Mouse (Mus musculus) limb, embryonic 14.5 days (tissue): ENCODE data around the gene Evi2a. TPM values are rescaled to one million over a fixed set of nuclear protein-coding genes. Genes with fewer than 3 reads are reported as not detected.

Experiments
- ATAC-seq: fragments of 200-750 bp; cut with Nextera tagmentation; 2 replicates; pipeline ENCODE4 v1.8.0; 2017; ENCODE audit warnings: low read depth, moderate number of reproducible peaks, moderate TSS enrichment; ENCODE audit not compliant: low FRiP score
- DNase-seq: peaks from one replicate; pipeline ENCODE4 v3.0.0-alpha.2; 2015; ENCODE audit warnings: low spot score
- H3K27ac ChIP-seq: fragments of 300-500 bp; sonication (generic); replicated peaks from 2 replicates; pipeline ENCODE4 v1.5.1; 2014; ENCODE audit warnings: low read depth, mild to moderate bottlenecking, low read length, moderate library complexity, mixed read lengths
- H3K27me3 ChIP-seq: fragments of 300-500 bp; sonication (generic); 2 replicates; pipeline ENCODE4 v1.6.1; 2014; ENCODE audit warnings: low read length, mixed read lengths; ENCODE audit not compliant: control insufficient read depth, insufficient read depth
- H3K36me3 ChIP-seq: fragments of 300-500 bp; sonication (generic); 2 replicates; pipeline ENCODE4 v1.6.1; 2014; ENCODE audit warnings: mild to moderate bottlenecking, low read length, moderate library complexity, mixed read lengths; ENCODE audit not compliant: control insufficient read depth, insufficient read depth
- H3K4me1 ChIP-seq: fragments of 300-500 bp; sonication (generic); 2 replicates; pipeline ENCODE4 v1.6.1; 2014; ENCODE audit warnings: antibody characterized with exemption, low read length, mixed read lengths; ENCODE audit not compliant: control insufficient read depth, insufficient read depth
- H3K4me2 ChIP-seq: fragments of 300-500 bp; sonication (generic); replicated peaks from 2 replicates; pipeline ENCODE4 v1.6.1; 2014; ENCODE audit warnings: low read depth, mild to moderate bottlenecking, low read length, moderate library complexity; ENCODE audit not compliant: severe bottlenecking
- H3K4me3 ChIP-seq: fragments of 300-500 bp; sonication (generic); replicated peaks from 2 replicates; pipeline ENCODE4 v1.5.1; 2014; ENCODE audit warnings: low read length
- H3K9ac ChIP-seq: fragments of 300-500 bp; sonication (generic); 2 replicates; pipeline ENCODE4 v1.6.1; 2014; ENCODE audit warnings: mild to moderate bottlenecking, low read depth, low read length, moderate library complexity; ENCODE audit not compliant: severe bottlenecking
- H3K9me3 ChIP-seq: fragments of 300-500 bp; sonication (generic); 2 replicates; pipeline ENCODE4 v1.6.1; 2016; ENCODE audit warnings: low read length; ENCODE audit not compliant: control insufficient read depth
- POLR2A ChIP-seq: fragments of 200-500 bp; IDR thresholded peaks from 2 replicates; pipeline ENCODE4 v1.8.0; 2012; ENCODE audit warnings: inconsistent platforms, mild to moderate bottlenecking, moderate library complexity, borderline replicate concordance; ENCODE audit not compliant: insufficient read depth, insufficient read length; ENCODE audit errors: extremely low read depth
- WGBS: fragments of 180-500 bp; shearing (Covaris S2); extraction: QIAGEN DNeasy Blood & Tissue Kit; methylation state at CpG from one replicate; pipeline ENCODE4 v1.1.7; 2014; 5-methylcytosine and 5-hydroxymethylcytosine counted together
- polyA plus RNA-seq, 2 experiments: library from polyadenylated mRNA; depleted of rRNA in 1 of 2; stranded (reverse) in 1 of 2; unstranded in 1 of 2; fragments of >200 nt; fragmentation: Nextera tagmentation in 1 of 2; extraction: Ambion mirVana in 1 of 2; gene quantifications; 2 replicates each; pipeline versions ENCODE4 v1.2.1 to v1.2.3; 2012 to 2014

Gene Evi2a
- polyA plus RNA-seq, 2 experiments = 5.8 to 6.0 TPM

- Histone ChIP-seq H3K9ac (no peak overlapping the region), H3K4me2 (no peak overlapping the region), H3K4me3 (no peak overlapping the region), H3K27ac (no peak overlapping the region), H3K36me3 (peaks cover 12% of the 10 kb centered on the region), H3K27me3 (no peaks in the 10 kb centered on the region), H3K9me3 (no peaks in the 10 kb centered on the region), H3K4me1 (no peaks in the 10 kb centered on the region)
- DNase-seq (no peak), ATAC-seq (no peak)
- WGBS = 76% methylated on average over 7 of the region's 7 CpGs
- TF ChIP-seq POLR2A = no peak
These were observed 46.4 kb downstream of the Evi2a start for GRCm38 (mm10) chr11:79483876-79484528.

- WGBS = 93% methylated on average over 6 of the region's 6 CpGs
- peaks cover 10% of the 10 kb centered on the region for H3K36me3 ChIP-seq
- no peak overlapping the region for H3K9ac ChIP-seq
- no peaks in the 10 kb centered on the region for H3K9me3 ChIP-seq
- no peak overlapping the region for H3K4me3 ChIP-seq
- H3K27ac ChIP-seq = no peak overlapping the region
- H3K4me1 ChIP-seq = no peaks in the 10 kb centered on the region
- ATAC-seq (no peak), DNase-seq (no peak)
- no peaks in the 10 kb centered on the region for H3K27me3 ChIP-seq
- no peak overlapping the region for H3K4me2 ChIP-seq
- TF ChIP-seq POLR2A = no peak
These were observed 47.0 kb downstream of the Evi2a start for GRCm38 (mm10) chr11:79483392-79483791.

Other genes starting within 250 kb of the Evi2a start
- gene Gm9964, start 233.7 kb downstream of the Evi2a start, polyA plus RNA-seq (2012; rRNA removed) = not detected in 2 replicates
- not detected in 2 replicates for gene Gm9964, start 233.7 kb downstream of the Evi2a start, polyA plus RNA-seq (2014; fragmentation: Nextera tagmentation; extraction: Ambion mirVana)
- 21.7 and 25.2 TPM in 2 replicates for gene Nf1, start 190.9 kb downstream of the Evi2a start, polyA plus RNA-seq (2012; rRNA removed)
- 10.8 and 12.1 TPM in 2 replicates for gene Nf1, start 190.9 kb downstream of the Evi2a start, polyA plus RNA-seq (2014; fragmentation: Nextera tagmentation; extraction: Ambion mirVana)
- 0.03 TPM in 1 of 2 replicates, not detected in the other for gene Omg, start 26.5 kb downstream of the Evi2a start, polyA plus RNA-seq (2012; rRNA removed)
- 0.26 and 0.40 TPM in 2 replicates for gene Omg, start 26.5 kb downstream of the Evi2a start, polyA plus RNA-seq (2014; fragmentation: Nextera tagmentation; extraction: Ambion mirVana)
- gene Evi2b, start 6.8 kb downstream of the Evi2a start, polyA plus RNA-seq (2012; rRNA removed) = 4.6 and 4.9 TPM in 2 replicates
- gene Evi2b, start 6.8 kb downstream of the Evi2a start, polyA plus RNA-seq (2014; fragmentation: Nextera tagmentation; extraction: Ambion mirVana) = 2.2 and 2.5 TPM in 2 replicates
- gene Evi2, start within 50 bp of the Evi2a start, polyA plus RNA-seq (2012; rRNA removed) = 0.13 and 0.16 TPM in 2 replicates
- 0.84 and 1.1 TPM in 2 replicates for gene Evi2, start within 50 bp of the Evi2a start, polyA plus RNA-seq (2014; fragmentation: Nextera tagmentation; extraction: Ambion mirVana)
- 16.4 and 23.3 TPM in 2 replicates for gene Rab11fip4, start 60.6 kb upstream of the Evi2a start, polyA plus RNA-seq (2012; rRNA removed)
- 7.4 and 8.4 TPM in 2 replicates for gene Rab11fip4, start 60.6 kb upstream of the Evi2a start, polyA plus RNA-seq (2014; fragmentation: Nextera tagmentation; extraction: Ambion mirVana)